Mouse (Mus musculus) erythroblast, embryonic 14.5 days (primary cell): ENCODE data around the gene Gatad2a.

ENCODE experiments used
- GATA1 ChIP-seq: IDR thresholded peaks from 2 replicates; pipeline ENCODE4 v1.6.1; 2012; ENCODE audit warnings: low read length, inconsistent platforms, mixed read lengths
- TAL1 ChIP-seq: IDR thresholded peaks from 3 replicates; pipeline ENCODE4 v1.6.1; 2012; ENCODE audit warnings: low read length, inconsistent platforms, mixed read lengths

GRCm38 (mm10) chr8:69860807-69861206 is 135.4 kb downstream of the Gatad2a start:
- TF ChIP-seq TAL1 = no peak
- TF ChIP-seq GATA1 = no peak
